Mouse (Mus musculus): ENCODE results near the gene F11r. TPM values are rescaled to one million over a fixed set of nuclear protein-coding genes. Genes with fewer than 3 reads are reported as not detected.
A peak's percentile ranks its signal among the peaks of the same experiment; 100 is the strongest.

Gene F11r
- polyA plus RNA-seq, 1 experiment: 9.0 TPM

DNA sequence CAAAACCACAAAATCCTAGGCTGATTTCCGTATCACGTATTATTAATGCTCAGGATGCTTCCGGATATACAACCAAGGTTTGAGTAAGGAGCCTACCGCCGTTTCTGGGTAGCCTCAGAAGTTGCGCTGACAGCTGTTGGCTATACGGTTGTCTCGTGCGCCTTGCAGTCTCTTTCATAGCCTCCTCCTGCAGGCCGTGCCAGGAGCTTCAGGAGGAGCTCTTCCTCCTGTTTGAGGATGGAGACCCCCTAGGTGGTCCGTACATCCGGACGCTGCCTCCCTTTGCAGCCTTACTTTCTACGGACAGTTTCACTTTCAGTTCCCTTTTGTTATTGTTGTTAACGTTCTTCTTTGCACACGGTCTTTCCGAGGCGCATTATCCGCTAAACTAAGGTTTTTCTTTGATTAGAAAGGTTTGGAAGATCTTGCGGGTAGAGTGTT, 25.3 kb upstream of the F11r start:
- H3K4me1 ChIP-seq (ENCODE audit: control insufficient read depth, insufficient read depth, low read length): no peaks in the 10 kb centered on the region; the same call in 1 of the 2 replicates
- 0 out of 2 replicates have a peak, but pooled peaks have one; percentile 7 for TF ChIP-seq POLR2A (IDR thresholded peaks at IDR 0.05; ENCODE audit: extremely low read depth, insufficient read depth, low read length)
- no peak for TF ChIP-seq CTCF (IDR thresholded peaks at IDR 0.05; ENCODE audit: extremely low read depth, insufficient read depth, low read length)
- H3K27ac ChIP-seq (ENCODE audit: insufficient read depth, low read length): peak overlapping the region; percentile 95
- H3K4me3 ChIP-seq (ENCODE audit: insufficient read depth, low read length): peak overlapping the region; percentile 89

DNA sequence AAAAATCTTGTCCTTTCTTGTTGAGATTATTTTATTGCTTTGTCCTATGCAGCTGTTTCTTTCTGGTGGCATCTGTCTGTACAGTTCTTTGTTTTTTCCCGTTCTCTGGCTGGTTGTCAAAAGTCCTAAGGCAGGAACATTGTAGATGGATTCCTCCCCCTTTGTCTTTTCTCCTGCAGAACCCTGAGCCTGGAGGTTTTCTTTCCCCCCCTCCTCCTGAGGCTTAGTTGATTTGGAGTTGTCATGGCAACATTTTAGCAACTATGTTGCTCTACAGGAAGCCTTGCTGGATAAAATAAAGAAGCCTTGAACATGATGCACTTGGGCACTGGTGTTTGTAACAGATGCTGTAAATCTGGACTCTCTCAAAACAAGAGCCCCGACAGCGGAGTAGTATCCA, 24.9 kb upstream of the F11r start:
- no peak overlapping the region for H3K27ac ChIP-seq (ENCODE audit: insufficient read depth, low read length)
- TF ChIP-seq CTCF (IDR thresholded peaks at IDR 0.05; ENCODE audit: extremely low read depth, insufficient read depth, low read length) (no peak), POLR2A (IDR thresholded peaks at IDR 0.05; ENCODE audit: extremely low read depth, insufficient read depth, low read length) (no peak)
- peak overlapping the region; percentile 89 for H3K4me3 ChIP-seq (ENCODE audit: insufficient read depth, low read length)
- no peaks in the 10 kb centered on the region; the same call in 1 of the 2 replicates for H3K4me1 ChIP-seq (ENCODE audit: control insufficient read depth, insufficient read depth, low read length)

DNA sequence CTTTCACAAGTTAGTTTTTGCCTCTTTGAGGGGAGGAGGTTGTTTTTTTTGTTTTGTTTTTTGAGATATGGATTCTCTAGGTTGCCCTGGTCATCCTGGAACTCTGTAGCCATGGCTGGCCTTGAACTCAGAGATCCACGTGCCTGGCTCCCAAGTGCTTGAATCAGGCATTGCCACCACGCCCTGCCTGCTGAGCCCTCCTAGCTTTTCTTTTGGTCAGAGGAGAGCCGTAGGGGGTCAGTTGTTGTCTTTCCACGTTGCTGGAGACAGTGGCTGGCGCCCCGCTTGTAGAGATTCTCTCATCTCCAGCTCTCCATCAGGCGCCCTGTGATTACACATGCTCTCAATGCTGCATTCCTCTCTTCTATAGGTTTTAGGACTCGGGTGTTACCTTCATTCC, 23.7 kb upstream of the F11r start:
- Histone ChIP-seq H3K4me3 (ENCODE audit: insufficient read depth, low read length) (no peak overlapping the region), H3K4me1 (ENCODE audit: control insufficient read depth, insufficient read depth, low read length) (no peaks in the 10 kb centered on the region; the same call in 1 of the 2 replicates), H3K27ac (ENCODE audit: insufficient read depth, low read length) (no peak overlapping the region)
- no peak for TF ChIP-seq POLR2A (IDR thresholded peaks at IDR 0.05; ENCODE audit: extremely low read depth, insufficient read depth, low read length)
- no peak for TF ChIP-seq CTCF (IDR thresholded peaks at IDR 0.05; ENCODE audit: extremely low read depth, insufficient read depth, low read length)

DNA sequence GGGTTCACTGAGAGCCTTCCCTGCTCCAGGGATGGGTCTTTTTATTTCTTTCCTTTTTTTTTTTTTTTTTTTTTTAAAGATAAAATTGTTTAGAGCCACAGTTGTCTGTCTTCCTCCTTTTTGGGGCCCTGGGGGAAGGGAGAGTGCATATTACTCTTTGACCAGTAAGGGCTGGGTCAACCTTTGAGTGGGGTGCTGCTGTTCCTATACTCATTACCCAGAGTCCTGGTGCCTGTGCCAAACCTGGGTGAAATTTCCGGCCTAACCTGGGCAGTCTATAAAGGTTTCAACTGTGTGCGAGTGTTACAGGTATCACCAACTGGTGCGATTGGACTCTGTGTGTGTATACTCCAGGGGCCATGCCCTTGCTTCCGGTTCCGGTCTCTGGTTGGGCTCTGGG, 18.7 kb upstream of the F11r start, which contains the start of gene Tstd1:
Tstd1 (plus strand) TSS at position 213 of the 400 bp plus-strand sequence.
- TF ChIP-seq POLR2A (IDR thresholded peaks at IDR 0.05; ENCODE audit: extremely low read depth, insufficient read depth, low read length): no peak
- Histone ChIP-seq H3K4me1 (ENCODE audit: control insufficient read depth, insufficient read depth, low read length) (no peaks in the 10 kb centered on the region), H3K4me3 (ENCODE audit: insufficient read depth, low read length) (no peak within 1 kb of the TSS), H3K27ac (ENCODE audit: insufficient read depth, low read length) (no peak within 1 kb of the TSS)

DNA sequence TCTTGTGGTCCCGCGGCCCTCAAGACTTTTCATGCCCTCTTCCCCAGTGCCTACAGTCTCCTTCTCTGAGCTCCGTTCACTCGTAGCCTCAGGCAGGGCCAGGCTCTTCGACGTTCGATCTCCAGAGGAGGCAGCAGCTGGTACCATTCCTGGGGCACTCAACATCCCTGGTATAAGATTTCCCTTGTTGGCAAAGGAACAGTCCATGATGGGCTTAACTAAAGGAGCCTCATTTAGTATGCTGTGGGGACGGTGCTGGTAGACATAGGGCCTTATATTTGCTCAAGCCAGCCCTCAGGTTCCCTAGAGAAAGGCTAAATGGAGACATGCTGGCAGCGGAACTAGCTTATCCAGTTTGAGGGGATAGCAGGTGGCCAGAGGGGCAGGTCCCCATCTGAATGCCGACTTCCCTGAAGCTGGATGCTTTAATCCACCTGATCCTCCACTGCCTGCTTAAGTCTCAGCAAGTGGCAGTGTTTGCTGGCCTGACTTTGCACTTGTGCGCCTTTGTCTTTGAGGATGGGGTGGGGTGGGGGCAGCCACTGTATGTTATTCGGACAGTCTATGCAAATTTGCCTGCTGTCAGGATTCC, 17.9 kb upstream of the F11r start:
- no peaks in the 10 kb centered on the region for H3K4me1 ChIP-seq (ENCODE audit: control insufficient read depth, insufficient read depth, low read length)
- no peak for TF ChIP-seq POLR2A (IDR thresholded peaks at IDR 0.05; ENCODE audit: extremely low read depth, insufficient read depth, low read length)
- no peak overlapping the region for H3K4me3 ChIP-seq (ENCODE audit: insufficient read depth, low read length)
- H3K27ac ChIP-seq (ENCODE audit: insufficient read depth, low read length): no peak overlapping the region

DNA sequence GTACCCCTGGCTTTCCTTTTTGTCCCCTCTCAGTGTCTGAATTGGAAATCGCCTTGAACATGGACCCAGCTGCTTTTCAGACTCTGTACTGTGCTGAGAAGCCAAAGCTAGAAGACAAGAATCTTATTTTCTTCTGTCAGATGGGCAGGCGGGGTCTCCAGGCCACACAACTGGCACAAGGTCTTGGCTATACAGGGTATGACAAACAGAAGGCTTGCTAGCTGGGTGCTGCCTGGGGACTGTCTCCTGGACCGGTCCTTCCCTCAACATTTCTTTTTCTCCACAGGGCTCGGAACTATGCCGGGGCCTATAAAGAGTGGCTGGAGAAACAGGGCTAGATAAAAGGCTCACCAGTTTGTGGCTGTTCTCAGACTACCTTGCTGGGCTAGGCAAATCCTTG, 17.4 kb upstream of the F11r start:
- H3K4me1 ChIP-seq (ENCODE audit: control insufficient read depth, insufficient read depth, low read length): no peaks in the 10 kb centered on the region
- TF ChIP-seq CTCF (IDR thresholded peaks at IDR 0.05; ENCODE audit: extremely low read depth, insufficient read depth, low read length) (no peak), POLR2A (IDR thresholded peaks at IDR 0.05; ENCODE audit: extremely low read depth, insufficient read depth, low read length) (no peak)
- no peak overlapping the region for H3K27ac ChIP-seq (ENCODE audit: insufficient read depth, low read length)
- H3K4me3 ChIP-seq (ENCODE audit: insufficient read depth, low read length): no peak overlapping the region

DNA sequence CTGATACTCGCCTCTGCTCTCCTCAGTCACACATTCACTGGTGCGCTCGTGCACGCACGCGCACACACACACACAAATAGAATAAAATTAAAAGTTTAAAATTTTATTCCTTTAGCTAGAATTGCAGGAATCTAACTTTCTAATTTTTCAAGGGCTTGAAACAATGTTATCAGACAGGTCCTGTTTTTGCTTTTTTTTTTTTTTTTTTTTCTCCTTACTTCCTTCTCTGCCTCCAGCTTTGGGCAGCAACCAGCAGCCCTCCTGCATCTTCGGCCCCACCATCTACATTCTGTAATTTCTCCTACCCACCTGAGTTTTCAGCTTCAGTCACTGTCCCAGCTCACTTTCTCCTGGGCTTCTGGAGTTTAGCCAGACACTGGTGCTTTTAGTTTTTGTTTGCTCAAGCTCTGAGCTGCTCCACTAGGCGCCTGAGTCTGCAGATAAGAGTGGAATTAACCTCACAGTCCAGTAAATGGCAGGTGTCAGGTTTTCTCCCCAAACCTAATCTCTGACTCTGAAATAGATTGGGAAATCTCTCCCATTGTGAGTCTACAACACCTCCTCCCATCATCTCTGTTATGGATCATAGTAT, 14.7 kb upstream of the F11r start:
- no peak for TF ChIP-seq CTCF (IDR thresholded peaks at IDR 0.05; ENCODE audit: extremely low read depth, insufficient read depth, low read length)
- TF ChIP-seq POLR2A (IDR thresholded peaks at IDR 0.05; ENCODE audit: extremely low read depth, insufficient read depth, low read length): no peak
- H3K27ac ChIP-seq (ENCODE audit: insufficient read depth, low read length): no peak overlapping the region
- H3K4me3 ChIP-seq (ENCODE audit: insufficient read depth, low read length): no peak overlapping the region
- no peaks in the 10 kb centered on the region for H3K4me1 ChIP-seq (ENCODE audit: control insufficient read depth, insufficient read depth, low read length)

DNA sequence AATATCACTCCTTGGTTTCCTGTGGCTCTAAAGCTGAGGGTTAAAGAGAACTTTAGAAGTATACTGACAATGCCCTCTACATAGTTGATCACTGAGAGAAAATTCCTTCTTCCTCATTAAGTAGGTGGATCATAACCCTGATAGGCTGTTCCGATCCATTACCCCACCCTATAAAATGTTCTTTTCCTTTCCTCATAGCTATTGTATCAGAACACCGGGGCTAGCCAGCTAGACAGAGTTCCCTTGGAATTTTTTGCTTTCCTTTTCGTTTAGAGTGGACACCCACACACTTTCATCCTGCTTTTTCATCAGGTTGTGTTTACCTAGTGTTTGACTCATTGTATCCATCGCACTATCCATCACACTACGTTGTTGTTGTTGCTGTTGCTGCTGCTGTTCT, 12.7 kb upstream of the F11r start:
- TF ChIP-seq CTCF (IDR thresholded peaks at IDR 0.05; ENCODE audit: extremely low read depth, insufficient read depth, low read length) (no peak), POLR2A (IDR thresholded peaks at IDR 0.05; ENCODE audit: extremely low read depth, insufficient read depth, low read length) (no peak)
- no peaks in the 10 kb centered on the region for H3K4me1 ChIP-seq (ENCODE audit: control insufficient read depth, insufficient read depth, low read length)
- H3K4me3 ChIP-seq (ENCODE audit: insufficient read depth, low read length): no peak overlapping the region
- H3K27ac ChIP-seq (ENCODE audit: insufficient read depth, low read length): no peak overlapping the region

DNA sequence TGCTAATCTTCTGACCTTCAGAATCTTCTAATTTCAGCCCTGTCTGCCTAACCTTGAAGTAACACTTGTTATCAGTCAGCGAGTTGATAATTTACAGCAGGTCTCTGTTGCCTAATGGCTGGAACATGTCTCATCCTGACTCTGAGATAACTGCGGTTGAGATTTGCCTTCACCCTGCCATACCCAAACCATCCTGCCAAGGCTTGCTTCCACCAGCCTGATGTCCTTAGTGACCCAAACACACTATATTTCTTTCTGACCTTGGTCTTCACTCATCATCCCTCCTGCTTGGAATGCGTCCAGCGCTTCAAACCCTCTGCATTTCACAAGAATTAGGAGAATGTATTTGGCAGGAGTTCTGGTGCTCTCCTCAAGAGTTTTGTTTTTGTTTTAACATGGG, 12.2 kb upstream of the F11r start:
- H3K4me1 ChIP-seq (ENCODE audit: control insufficient read depth, insufficient read depth, low read length): no peaks in the 10 kb centered on the region
- H3K27ac ChIP-seq (ENCODE audit: insufficient read depth, low read length): no peak overlapping the region
- TF ChIP-seq POLR2A (IDR thresholded peaks at IDR 0.05; ENCODE audit: extremely low read depth, insufficient read depth, low read length) (no peak), CTCF (IDR thresholded peaks at IDR 0.05; ENCODE audit: extremely low read depth, insufficient read depth, low read length) (no peak)
- no peak overlapping the region for H3K4me3 ChIP-seq (ENCODE audit: insufficient read depth, low read length)

DNA sequence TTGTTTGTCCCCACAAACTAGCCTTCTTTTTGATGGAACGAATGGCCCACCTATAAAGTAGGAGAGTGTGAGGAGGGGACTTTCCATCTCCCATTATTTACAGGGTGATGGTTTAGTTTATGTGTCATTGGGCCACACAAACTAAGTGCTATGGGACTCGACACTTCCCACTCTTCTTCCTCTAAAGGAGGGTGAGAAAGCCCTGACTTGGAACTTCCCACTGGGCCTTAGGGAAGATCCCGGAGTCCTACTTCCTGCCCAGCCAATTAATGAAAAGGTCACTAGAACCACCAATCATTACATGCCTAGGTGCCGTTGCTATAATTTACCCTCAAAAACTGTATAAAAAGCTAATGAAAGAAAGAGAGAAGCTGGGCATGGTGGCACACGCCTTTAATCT, 5.2 kb upstream of the F11r start:
- no peaks in the 10 kb centered on the region for H3K4me1 ChIP-seq (ENCODE audit: control insufficient read depth, insufficient read depth, low read length)
- TF ChIP-seq POLR2A (IDR thresholded peaks at IDR 0.05; ENCODE audit: extremely low read depth, insufficient read depth, low read length) (no peak), CTCF (IDR thresholded peaks at IDR 0.05; ENCODE audit: extremely low read depth, insufficient read depth, low read length) (no peak)
- no peak overlapping the region for H3K4me3 ChIP-seq (ENCODE audit: insufficient read depth, low read length)
- H3K27ac ChIP-seq (ENCODE audit: insufficient read depth, low read length): no peak overlapping the region

Data from cortical plate, adult 2 months (tissue).